Mouse (Mus musculus) layer of hippocampus, postnatal 36 days (tissue): ENCODE measurements at regions not wholly inside any gene's neighbourhood (a gene's known extent, or its start where the extent isn't known, plus 50 kb on each side); places are given as distances from the start of the nearest gene placed in this dataset.

Experiments
- DNase-seq, 2 experiments: peaks; one replicate each; pipeline ENCODE4 v3.0.0; 2022

- DNase-seq, result no peak
Observed at GRCm38 (mm10) chr1:73200112-73200511, 184.4 kb upstream of the Tnp1 start.

GRCm38 (mm10) chr1:73190832-73191231 is 175.1 kb upstream of the Tnp1 start:
- no peak for DNase-seq

GRCm38 (mm10) chr1:73188796-73189195 is 173.1 kb upstream of the Tnp1 start:
- no peak for DNase-seq

GRCm38 (mm10) chr1:73184477-73184876 is 168.8 kb upstream of the Tnp1 start:
- DNase-seq, result no peak

GRCm38 (mm10) chr1:73178810-73179209 is 163.1 kb upstream of the Tnp1 start:
- no peak for DNase-seq

GRCm38 (mm10) chr1:73177076-73177475 is 161.4 kb upstream of the Tnp1 start:
- no peak for DNase-seq

- DNase-seq, result no peak
Observed at GRCm38 (mm10) chr1:73170668-73171008, 154.9 kb upstream of the Tnp1 start.

GRCm38 (mm10) chr1:73169929-73170667 is 154.4 kb upstream of the Tnp1 start:
- no peak for DNase-seq

- DNase-seq, result peak in 1 of 2 experiments; percentile 7
Observed at GRCm38 (mm10) chr1:73169077-73169869, 153.6 kb upstream of the Tnp1 start.

GRCm38 (mm10) chr1:73160199-73160598 is 144.5 kb upstream of the Tnp1 start:
- no peak for DNase-seq

GRCm38 (mm10) chr1:73159405-73159976 is 143.8 kb upstream of the Tnp1 start:
- DNase-seq, result no peak

GRCm38 (mm10) chr1:73153438-73154097 is 137.9 kb upstream of the Tnp1 start:
- DNase-seq, result peak in 1 of 2 experiments; percentile 7

GRCm38 (mm10) chr1:73149926-73150325 is 134.2 kb upstream of the Tnp1 start:
- DNase-seq, result no peak

GRCm38 (mm10) chr1:73142845-73143244 is 127.1 kb upstream of the Tnp1 start:
- no peak for DNase-seq

GRCm38 (mm10) chr1:73140557-73141345 is 125.0 kb upstream of the Tnp1 start:
- no peak for DNase-seq

GRCm38 (mm10) chr1:73130215-73130861 is 114.6 kb upstream of the Tnp1 start:
- no peak for DNase-seq

GRCm38 (mm10) chr1:73123012-73123411 is 107.3 kb upstream of the Tnp1 start:
- no peak for DNase-seq

- no peak for DNase-seq
Observed at GRCm38 (mm10) chr1:73118661-73119060, 103.0 kb upstream of the Tnp1 start.

- DNase-seq, result no peak
Observed at GRCm38 (mm10) chr1:73116526-73116925, 100.8 kb upstream of the Tnp1 start.

GRCm38 (mm10) chr1:73115854-73116253 is 100.1 kb upstream of the Tnp1 start:
- DNase-seq, result no peak

- no peak for DNase-seq
Observed at GRCm38 (mm10) chr1:73113137-73113536, 97.4 kb upstream of the Tnp1 start.

- no peak for DNase-seq
Observed at GRCm38 (mm10) chr1:73112711-73113110, 97.0 kb upstream of the Tnp1 start.
